Mouse (Mus musculus): ENCODE results near the gene Hoxd4. TPM values are rescaled to one million over a fixed set of nuclear protein-coding genes. Genes with fewer than 3 reads are reported as not detected.

Hoxd4 gene
- total and polyA plus RNA-seq, 3 experiments: 0.21 to 1.0 (median 0.45) TPM

- WGBS: 1% methylated on average over 71 of the region's 74 CpGs
- Histone ChIP-seq H3K27me3 (ENCODE audit: control insufficient read depth, insufficient read depth, low read length) (peaks cover 24% of the 10 kb centered on the region), H3K9ac (ENCODE audit: low read depth, low read length) (no peak overlapping the region), H3K4me1 (ENCODE audit: control insufficient read depth, insufficient read depth, low read length) (no peaks in the 10 kb centered on the region), H3K4me3 (peak overlapping the region; percentile 36), H3K27ac (no peak overlapping the region), H3K36me3 (ENCODE audit: control insufficient read depth, insufficient read depth, low read length) (no peaks in the 10 kb centered on the region), H3K79me2 (replicated peaks; ENCODE audit: control insufficient read depth, insufficient read depth, low read length) (no peaks in the 10 kb centered on the region)
- intact Hi-C loops (cut with DNase I): no loop called here
- TF ChIP-seq EP300 (IDR thresholded peaks at IDR 0.05; ENCODE audit: insufficient read depth, low read depth, low read length) (no peak), POLR2A (IDR thresholded peaks at IDR 0.05; ENCODE audit: insufficient read depth, low read depth, low read length) (no peak), CTCF (IDR thresholded peaks at IDR 0.05) (no peak)
- peak in 1 of 2 experiments; percentile 53 for DNase-seq
These were observed 43.1 kb upstream of the Hoxd4 start for GRCm38 (mm10) chr2:74668370-74669229.

GRCm38 (mm10) chr2:74669230-74669578 is 42.5 kb upstream of the Hoxd4 start:
- Histone ChIP-seq H3K27ac (no peak overlapping the region), H3K9ac (ENCODE audit: low read depth, low read length) (no peak overlapping the region), H3K36me3 (ENCODE audit: control insufficient read depth, insufficient read depth, low read length) (no peaks in the 10 kb centered on the region), H3K79me2 (replicated peaks; ENCODE audit: control insufficient read depth, insufficient read depth, low read length) (no peaks in the 10 kb centered on the region), H3K4me3 (no peak overlapping the region), H3K27me3 (ENCODE audit: control insufficient read depth, insufficient read depth, low read length) (peaks cover 26% of the 10 kb centered on the region), H3K4me1 (ENCODE audit: control insufficient read depth, insufficient read depth, low read length) (no peaks in the 10 kb centered on the region)
- WGBS: 5% methylated on average over 3 of the region's 3 CpGs
- TF ChIP-seq CTCF (IDR thresholded peaks at IDR 0.05) (no peak), POLR2A (IDR thresholded peaks at IDR 0.05; ENCODE audit: insufficient read depth, low read depth, low read length) (no peak), EP300 (IDR thresholded peaks at IDR 0.05; ENCODE audit: insufficient read depth, low read depth, low read length) (no peak)
- no peak for DNase-seq
- intact Hi-C loops (cut with DNase I): no loop called here

GRCm38 (mm10) chr2:74669650-74670235 is 42.0 kb upstream of the Hoxd4 start:
- H3K9ac ChIP-seq (ENCODE audit: low read depth, low read length): no peak overlapping the region
- H3K27me3 ChIP-seq (ENCODE audit: control insufficient read depth, insufficient read depth, low read length): peaks cover 26% of the 10 kb centered on the region
- DNase-seq: no peak
- H3K4me1 ChIP-seq (ENCODE audit: control insufficient read depth, insufficient read depth, low read length): no peaks in the 10 kb centered on the region
- TF ChIP-seq POLR2A (IDR thresholded peaks at IDR 0.05; ENCODE audit: insufficient read depth, low read depth, low read length): no peak
- no peak for TF ChIP-seq EP300 (IDR thresholded peaks at IDR 0.05; ENCODE audit: insufficient read depth, low read depth, low read length)
- TF ChIP-seq CTCF (IDR thresholded peaks at IDR 0.05): no peak
- H3K79me2 ChIP-seq (replicated peaks; ENCODE audit: control insufficient read depth, insufficient read depth, low read length): no peaks in the 10 kb centered on the region
- H3K27ac ChIP-seq: no peak overlapping the region
- intact Hi-C loops (cut with DNase I): loop anchor here (5.0 kb wide), 1 partner anchor 1087 kb away; the partner anchor contains the start of gene Chrna1
- no peak overlapping the region for H3K4me3 ChIP-seq
- no peaks in the 10 kb centered on the region for H3K36me3 ChIP-seq (ENCODE audit: control insufficient read depth, insufficient read depth, low read length)
- WGBS: 6% methylated on average over 14 of the region's 14 CpGs

GRCm38 (mm10) chr2:74670632-74671188 is 41.0 kb upstream of the Hoxd4 start:
- Histone ChIP-seq H3K79me2 (replicated peaks; ENCODE audit: control insufficient read depth, insufficient read depth, low read length) (no peaks in the 10 kb centered on the region), H3K27ac (no peak overlapping the region), H3K27me3 (ENCODE audit: control insufficient read depth, insufficient read depth, low read length) (peaks cover 34% of the 10 kb centered on the region), H3K36me3 (ENCODE audit: control insufficient read depth, insufficient read depth, low read length) (no peaks in the 10 kb centered on the region), H3K4me3 (no peak overlapping the region), H3K4me1 (ENCODE audit: control insufficient read depth, insufficient read depth, low read length) (no peaks in the 10 kb centered on the region), H3K9ac (ENCODE audit: low read depth, low read length) (no peak overlapping the region)
- no peak for DNase-seq
- TF ChIP-seq POLR2A (IDR thresholded peaks at IDR 0.05; ENCODE audit: insufficient read depth, low read depth, low read length) (no peak), EP300 (IDR thresholded peaks at IDR 0.05; ENCODE audit: insufficient read depth, low read depth, low read length) (no peak), CTCF (IDR thresholded peaks at IDR 0.05) (no peak)
- intact Hi-C loops (cut with DNase I): loop anchor here (5.0 kb wide), 1 partner anchor 1088 kb away; the partner anchor contains the start of gene Chrna1
- WGBS: 11% methylated on average over 3 of the region's 3 CpGs

GRCm38 (mm10) chr2:74671847-74672246 is 39.9 kb upstream of the Hoxd4 start:
- no peaks in the 10 kb centered on the region for H3K79me2 ChIP-seq (replicated peaks; ENCODE audit: control insufficient read depth, insufficient read depth, low read length)
- no peak overlapping the region for H3K9ac ChIP-seq (ENCODE audit: low read depth, low read length)
- H3K27me3 ChIP-seq (ENCODE audit: control insufficient read depth, insufficient read depth, low read length): peaks cover 33% of the 10 kb centered on the region
- no peak overlapping the region for H3K4me3 ChIP-seq
- no peak for DNase-seq
- no peak for TF ChIP-seq CTCF (IDR thresholded peaks at IDR 0.05)
- TF ChIP-seq POLR2A (IDR thresholded peaks at IDR 0.05; ENCODE audit: insufficient read depth, low read depth, low read length): no peak
- TF ChIP-seq EP300 (IDR thresholded peaks at IDR 0.05; ENCODE audit: insufficient read depth, low read depth, low read length): no peak
- no peak overlapping the region for H3K27ac ChIP-seq
- no peaks in the 10 kb centered on the region for H3K4me1 ChIP-seq (ENCODE audit: control insufficient read depth, insufficient read depth, low read length)
- 54% methylated on average over 5 of the region's 5 CpGs for WGBS
- H3K36me3 ChIP-seq (ENCODE audit: control insufficient read depth, insufficient read depth, low read length): no peaks in the 10 kb centered on the region
- intact Hi-C loops (cut with DNase I): loop anchor here (2.0 to 5.0 kb wide), 2 partner anchors 707 to 1090 kb away; partner anchors contain the start of gene Chrna1

Data from heart, adult 2 months (tissue).